Mouse (Mus musculus): ENCODE measurements at regions not wholly inside any gene's neighbourhood (a gene's known extent, or its start where the extent isn't known, plus 50 kb on each side); places are given as distances from the start of the nearest gene placed in this dataset.

DNA sequence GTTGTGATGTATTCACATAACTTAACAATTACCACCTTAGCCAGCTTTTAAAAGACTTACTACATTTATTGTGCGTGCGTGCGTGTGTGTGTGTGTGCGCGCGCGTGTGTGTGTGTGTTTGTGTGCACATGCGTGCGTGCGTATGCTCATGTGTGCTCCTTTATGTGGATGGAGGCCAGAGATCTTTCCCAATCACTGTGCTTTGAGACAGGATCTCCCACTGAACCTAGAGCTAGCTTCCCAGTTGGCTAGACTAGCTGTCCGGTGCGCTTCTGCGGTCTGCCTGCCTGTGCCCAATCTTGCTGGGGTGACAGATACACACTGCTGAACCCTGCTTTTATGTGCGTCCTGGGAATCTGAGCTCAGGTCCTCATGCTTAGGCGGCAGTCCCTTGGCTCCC is 50.1 kb upstream of the Arhgap29 start:
- DNase-seq (ENCODE audit: low read depth, low spot score): no peak

DNA sequence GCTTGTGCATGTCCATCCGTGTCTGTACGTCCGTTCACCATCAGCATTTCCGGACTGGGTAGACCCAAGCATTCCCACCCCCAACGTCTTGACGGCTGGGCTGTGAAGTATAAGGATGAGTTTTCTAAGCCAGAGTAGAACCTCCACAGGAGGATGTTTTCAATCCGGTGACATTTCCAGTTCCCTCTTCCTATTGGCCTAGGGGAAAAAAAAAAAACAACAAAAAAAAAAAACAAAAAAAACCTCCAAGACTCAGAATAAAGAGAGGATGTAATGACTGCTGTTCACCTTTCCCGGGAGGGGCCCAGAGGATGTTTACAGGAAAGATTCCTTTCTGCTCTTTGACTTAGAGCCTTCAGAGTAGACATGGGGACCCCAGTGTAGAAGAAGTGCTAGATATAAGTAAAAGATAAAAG is 51.9 kb upstream of the Arhgap29 start:
- DNase-seq (ENCODE audit: low read depth, low spot score): no peak

DNA sequence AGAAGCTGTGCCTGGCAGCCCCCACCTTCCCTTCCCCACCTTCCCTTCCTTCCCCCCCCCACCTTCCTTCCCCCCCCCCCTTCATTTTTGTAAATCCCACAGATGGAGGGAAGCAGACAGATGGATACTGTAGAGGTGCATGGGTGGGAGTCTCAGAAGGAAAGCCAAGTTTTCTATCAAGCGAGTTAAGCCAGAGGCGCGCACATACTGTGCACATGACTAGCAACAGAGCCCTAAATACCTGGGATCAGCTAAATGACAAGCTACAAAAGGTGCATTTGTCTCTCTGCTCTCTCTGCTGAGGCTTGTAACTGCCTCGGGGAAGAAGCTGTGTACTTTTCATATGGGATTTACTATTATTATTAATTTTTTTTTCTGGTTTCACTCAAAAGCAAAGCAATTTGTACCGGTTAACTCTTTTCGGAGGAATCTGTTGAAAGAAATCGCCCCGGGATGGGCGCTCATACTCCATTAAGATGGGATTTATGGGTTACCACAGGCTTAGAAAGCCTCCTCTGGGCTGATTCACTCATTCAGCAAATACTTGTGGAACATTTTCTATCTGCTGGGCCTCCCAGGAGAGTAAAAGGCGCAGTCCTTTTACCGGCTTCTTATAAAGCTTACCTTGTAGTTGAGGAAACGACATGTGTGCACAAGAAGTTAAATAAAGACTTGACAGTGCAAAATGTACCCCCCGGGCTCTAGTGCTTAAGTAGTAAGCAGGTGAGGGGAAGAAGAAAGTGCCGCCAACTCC is 54.3 kb upstream of the Arhgap29 start:
- DNase-seq (ENCODE audit: low read depth, low spot score): no peak

DNA sequence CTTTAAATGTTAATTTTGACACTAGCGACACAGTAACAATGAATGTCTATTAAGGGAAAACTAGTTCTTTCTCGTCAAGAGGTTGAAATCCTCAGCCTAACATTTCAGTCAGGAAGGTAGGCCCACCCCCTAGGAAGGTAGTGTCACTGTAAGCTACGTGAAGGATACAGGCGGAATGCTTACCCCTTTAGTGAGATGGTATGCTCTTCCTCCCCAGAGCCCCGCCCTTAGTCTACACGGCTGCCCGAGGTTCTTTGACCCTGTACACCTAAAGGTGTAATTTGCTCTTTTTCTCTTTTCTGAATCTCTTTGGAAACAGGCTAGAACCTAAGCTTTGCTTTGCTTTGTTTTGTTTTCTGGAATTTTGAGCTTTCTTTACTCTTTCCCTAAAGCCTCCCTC is 58.7 kb upstream of the Arhgap29 start:
- no peak for DNase-seq (ENCODE audit: low read depth, low spot score)

DNA sequence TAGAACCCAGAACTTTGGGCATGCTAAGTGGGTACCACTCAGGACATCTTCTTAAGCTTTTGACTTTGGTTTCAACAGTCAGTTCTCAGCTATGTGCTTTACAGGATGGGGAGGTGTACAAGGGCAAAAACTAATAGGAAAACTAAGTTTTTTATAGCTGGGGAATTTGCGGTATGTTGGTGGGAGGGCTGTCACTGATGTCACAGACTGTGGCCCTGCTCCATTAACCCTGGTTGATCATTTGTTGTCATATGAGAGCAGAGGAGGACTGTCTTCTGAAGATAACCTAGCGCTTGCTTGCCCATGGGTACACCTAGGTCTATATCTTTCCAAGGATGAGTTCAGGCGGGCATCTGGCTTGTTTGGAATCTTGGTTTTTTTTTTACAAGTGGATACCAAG is 59.7 kb upstream of the Arhgap29 start:
- no peak for DNase-seq (ENCODE audit: low read depth, low spot score)

DNA sequence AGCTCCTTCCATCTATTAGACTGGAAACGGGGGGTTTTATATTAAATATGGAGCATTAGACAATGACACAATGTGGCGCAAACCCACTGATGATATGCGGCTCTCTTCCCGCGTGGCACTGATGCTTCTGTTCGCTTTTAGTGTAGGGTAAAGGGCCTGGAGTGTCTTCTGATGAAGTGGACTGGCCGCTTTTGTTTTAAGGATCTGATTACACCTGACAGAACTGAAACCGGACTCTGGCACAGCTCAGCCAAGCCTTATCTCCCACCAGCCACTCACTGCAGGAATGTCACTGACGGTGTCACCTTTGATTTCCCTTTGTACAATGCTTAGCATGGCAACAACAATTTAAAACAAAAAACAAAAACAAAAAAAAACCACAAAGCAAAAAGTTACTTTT is 61.0 kb upstream of the Arhgap29 start:
- DNase-seq (ENCODE audit: low read depth, low spot score): no peak

DNA sequence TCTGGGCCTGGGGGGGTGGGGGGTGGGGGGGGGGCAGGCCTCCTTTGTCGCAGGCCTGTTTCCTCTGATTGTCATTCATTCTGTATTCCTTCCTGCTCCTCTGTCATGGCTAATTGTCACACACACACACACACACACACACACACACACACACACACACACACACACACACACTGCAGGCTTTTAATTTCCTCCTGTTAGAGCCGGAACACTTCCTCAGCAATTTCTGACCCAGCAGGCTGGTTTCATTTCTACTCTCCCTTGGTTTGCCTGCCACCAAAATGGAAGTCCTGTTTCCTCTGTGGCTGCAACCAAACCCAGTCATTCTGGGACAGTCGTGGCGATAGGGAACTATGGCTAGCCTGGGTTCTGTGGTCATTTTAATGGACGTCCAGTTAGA is 61.8 kb upstream of the Arhgap29 start:
- no peak for DNase-seq (ENCODE audit: low read depth, low spot score)

DNA sequence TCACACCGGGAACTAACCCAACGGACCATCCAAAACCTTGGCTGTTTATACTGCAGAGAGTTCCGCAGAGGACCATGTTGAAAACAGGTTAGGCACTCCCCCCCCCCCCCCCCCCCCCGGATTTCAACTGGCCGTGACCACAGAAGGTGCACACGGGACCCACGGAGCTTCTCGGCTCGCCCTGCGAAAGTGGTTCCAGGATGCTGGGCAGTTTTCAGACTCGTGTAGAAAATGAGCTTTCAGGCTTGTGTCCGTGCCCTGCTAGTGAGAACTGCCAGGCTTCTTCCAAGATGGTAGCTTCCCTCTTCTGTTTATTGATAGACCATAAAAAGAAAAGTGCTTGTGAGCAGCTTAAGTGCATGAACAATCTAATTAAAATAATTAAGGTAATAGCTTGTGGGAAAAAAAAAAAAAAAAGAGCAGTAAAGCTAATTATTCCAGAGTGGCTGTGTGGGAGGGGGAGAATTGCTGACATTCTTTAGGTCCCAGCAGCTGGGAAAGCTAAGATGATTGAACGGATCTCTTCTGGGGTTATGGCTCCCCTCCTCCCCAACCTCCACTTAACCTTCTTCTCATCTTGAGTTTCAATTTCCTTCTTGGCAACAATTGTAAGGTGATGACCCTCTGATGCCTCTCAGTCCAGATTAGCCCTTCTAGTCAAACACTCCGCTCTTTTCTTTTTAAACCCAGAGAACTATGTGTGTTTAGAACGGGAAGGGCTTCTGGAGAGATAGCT is 65.3 kb upstream of the Arhgap29 start:
- DNase-seq (ENCODE audit: low read depth, low spot score): no peak

DNA sequence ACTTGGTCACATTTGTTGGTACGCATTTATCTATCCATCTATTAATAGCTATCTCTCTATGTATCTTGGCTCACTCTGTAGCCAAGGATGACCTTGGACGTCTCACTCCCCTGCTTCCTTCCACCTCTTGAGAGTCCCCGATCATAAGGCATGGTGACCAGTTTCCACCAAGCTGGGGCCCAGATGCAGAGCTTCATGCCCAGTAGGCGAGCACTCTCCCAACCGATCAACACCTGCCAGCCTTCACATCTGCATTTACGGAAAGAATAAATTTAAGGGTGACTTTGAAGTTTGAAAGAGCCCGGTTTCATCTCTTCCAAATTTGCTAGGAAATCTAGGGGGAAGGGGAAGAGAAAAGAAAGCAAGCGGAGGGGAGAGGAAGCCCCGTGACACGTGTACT is 66.0 kb upstream of the Arhgap29 start:
- DNase-seq (ENCODE audit: low read depth, low spot score): no peak

DNA sequence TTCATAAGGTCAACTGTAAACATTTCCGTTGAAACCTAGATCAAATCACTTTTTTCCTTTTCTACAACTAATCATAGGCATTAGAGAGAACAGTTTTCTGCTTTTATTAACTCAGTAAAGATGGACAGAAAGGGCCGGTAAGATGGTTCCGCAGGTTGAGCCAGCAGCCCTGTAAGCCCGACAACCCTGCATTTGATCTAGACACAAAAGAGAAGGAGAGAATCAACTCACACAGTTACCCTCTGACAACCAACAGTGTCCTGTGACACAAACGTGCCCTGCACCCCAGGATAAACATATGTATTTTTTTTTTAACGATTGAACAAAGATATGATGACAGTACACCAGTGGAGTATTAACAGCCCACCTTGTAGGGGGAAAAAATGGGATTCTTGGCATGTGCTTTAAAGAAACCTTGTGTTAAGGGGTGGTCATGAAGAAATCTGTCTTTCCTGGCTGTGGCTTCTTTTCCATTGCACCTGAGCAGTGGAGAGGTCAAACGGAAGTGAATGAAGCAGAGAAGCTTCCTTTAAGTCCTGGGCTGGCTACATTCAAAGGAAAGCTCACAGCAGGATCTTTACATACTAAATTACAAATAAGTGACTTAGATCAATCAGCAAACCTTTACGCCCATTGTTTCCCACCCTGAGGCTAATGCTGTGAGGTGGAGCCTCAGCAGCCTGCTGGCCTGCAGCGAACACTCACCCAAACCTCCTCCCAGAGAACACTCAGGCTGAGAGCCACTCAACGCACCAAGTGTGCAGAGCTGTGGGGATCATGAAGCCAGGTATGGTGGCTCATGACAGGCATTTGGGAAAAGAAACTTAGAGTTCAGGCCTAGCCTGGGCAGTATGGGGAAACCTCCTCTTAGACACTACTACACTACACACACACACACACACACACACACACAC is 66.8 kb upstream of the Arhgap29 start:
- no peak for DNase-seq (ENCODE audit: low read depth, low spot score)

DNA sequence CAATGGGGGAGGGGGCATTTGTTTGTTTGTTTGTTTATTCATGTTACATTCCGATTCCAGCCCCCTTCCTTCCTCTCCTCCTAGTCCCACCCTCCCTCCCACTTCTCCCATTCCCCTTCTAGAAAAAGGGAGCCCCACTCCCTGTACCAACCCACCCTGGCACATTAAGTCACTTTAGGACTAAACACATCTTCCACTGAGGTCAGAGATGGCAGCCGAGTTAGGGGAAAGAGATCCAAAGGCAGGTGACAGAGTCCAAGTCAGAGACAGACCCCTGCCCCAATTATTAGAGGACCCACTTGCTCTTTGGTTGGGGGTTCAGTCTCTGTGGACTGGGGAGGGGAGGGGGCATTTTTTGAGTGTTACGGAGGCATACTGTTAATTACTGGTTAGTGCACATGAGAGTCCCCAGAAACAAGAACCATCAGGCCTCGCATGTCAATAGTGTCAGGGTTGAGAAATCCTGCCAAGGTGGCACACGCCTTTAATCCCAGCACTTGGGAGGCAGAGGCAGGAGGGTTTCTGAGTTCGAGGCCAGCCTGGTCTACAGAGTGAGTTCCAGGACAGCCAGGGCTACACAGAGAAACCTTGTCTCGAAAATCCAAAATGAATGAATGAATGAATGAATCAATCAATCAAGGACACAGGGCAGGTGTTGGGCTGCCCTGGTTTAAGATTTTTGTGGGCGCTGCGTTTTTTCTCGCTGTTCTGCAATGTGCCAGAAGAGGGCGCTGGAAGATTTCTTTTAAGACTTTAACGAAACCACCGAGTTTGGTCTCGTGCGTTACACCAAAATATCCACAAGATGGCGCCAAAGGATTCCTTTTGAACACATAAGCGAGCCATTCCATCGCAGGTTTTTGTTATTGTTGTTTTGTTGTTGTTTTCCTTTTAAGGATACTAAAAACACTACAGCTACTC is 67.8 kb upstream of the Arhgap29 start:
- DNase-seq (ENCODE audit: low read depth, low spot score): peak; percentile 92

DNA sequence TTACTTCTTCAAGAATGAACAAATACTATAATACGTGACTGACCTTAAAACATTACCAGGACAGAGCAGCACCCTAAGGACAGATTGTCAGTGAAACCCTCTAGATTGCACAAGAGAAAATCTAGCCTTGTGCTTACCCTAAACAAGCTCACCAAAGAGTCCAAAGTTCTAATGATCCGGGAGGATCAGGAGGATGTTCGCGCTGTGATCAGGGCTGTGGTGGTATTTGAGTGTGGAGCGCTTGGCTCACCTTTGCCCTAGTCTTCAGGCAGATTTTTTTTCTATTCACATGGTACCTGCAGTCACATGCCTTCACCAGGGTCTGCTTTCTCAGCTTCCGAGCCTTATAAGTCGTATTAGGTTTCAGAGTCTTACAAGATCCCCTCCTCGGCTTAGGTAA is 65.3 kb upstream of the Abcd3 start:
- DNase-seq (ENCODE audit: low read depth, low spot score): no peak

DNA sequence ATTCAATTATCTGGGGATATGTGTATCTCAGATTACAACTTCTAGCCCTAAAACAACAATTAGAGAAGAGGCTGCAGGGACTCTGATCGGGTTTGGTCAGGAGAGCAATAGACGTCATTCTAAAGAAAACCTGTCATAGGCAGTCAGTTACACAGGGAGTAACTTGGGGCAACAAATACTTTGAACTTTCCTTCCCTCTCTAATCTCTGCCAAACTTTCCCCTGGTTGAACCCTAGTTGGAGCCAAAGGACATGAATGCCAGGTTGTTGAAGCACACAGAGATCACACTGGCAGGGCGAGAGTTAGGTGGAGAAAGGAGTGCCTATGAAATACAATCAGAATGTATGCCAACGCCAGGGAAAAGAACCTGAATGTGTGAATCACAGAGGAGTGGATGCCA is 60.0 kb upstream of the Abcd3 start:
- no peak for DNase-seq (ENCODE audit: low read depth, low spot score)

DNA sequence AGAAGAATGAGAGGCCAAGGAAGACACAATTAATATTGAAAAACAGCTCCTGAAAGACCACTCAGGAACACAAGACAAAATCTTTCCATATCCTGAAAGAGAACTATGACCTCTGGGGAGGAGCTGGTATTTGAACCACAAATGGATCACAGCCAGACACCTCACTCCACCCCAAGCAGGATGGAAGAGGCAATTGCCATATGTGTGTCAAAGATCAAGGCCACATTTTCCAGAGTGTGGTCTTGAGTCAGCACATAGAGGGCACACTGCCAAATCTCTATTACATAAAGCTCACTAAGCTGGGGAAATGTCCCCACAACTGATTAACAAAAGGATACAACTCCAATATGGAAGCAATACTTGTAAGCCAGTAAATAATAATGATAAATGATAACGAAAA is 59.5 kb upstream of the Abcd3 start:
- no peak for DNase-seq (ENCODE audit: low read depth, low spot score)

DNA sequence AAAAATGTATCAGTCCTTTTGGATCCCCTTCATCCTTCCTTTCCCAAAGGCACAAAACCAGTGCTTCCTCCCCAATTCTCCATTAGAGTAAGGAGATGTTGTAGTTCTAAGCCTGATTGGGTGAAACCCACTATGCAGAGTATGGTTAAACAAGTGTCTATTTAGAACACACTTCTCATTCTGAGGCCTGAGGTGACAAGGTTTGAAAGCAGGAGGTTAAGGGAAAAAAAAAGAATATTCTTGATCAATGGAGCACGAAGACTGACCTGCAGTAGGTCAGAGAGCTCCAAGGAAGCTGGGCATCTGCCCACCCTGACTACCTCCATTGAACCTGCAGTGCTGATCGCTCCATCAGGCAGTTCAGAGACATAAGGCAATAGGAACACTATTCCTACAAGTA is 58.5 kb upstream of the Abcd3 start:
- no peak for DNase-seq (ENCODE audit: low read depth, low spot score)

DNA sequence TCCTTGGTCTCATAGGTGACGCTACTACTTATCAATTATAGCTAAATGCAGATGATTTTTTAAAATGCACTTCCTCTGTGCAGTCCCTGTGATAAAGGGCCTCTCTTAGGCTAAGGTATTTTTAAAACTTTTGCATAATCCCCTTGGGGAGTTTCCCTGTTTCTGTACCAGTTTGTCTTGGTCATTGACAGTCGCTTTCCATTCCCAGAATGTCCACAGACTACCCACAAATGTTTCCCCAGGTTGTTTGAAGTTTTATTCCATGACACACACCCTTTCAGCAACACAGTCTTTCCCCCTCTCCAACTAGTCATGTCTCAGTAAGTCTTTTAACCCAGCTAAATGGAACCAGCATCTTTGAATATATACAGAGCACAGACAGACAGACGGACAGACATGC is 57.6 kb upstream of the Abcd3 start:
- DNase-seq (ENCODE audit: low read depth, low spot score): no peak

DNA sequence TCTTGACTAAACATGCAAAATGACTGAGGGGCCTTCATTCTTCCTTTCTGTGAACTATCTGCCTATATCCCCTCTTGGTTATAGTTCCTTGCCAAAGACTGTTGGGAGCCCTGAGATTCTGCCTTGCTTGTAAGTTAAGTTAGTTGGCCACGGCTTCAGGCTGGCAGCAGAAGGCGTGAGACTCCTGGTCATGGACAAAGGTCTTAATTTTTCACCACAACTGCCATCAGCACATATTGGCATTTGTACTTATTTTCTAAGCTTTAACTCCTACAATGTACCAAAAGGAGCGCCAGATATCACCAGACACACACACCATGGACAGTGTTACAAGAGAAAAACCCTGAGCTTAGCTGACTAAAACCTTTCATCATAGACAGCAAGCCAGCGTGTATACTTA is 56.7 kb upstream of the Abcd3 start:
- DNase-seq (ENCODE audit: low read depth, low spot score): no peak

DNA sequence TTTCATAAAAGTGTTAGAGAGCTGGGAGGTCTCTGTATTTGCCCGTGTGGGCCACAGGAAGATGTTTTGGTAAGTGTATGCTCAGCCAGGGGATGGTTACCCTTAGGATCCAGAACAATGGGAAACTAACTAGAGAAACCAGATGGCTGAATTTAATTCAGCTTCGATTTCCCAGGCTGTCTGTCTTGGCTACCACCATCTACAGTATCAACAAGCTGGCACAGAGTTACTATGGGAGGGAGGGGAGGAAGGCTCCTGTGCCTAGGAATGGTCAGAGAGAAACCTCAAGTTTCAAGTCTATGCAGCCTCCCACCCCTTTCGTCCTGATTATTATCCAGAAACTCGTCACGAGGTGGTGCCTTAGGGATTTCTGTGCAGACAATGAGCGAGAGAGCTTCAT is 55.6 kb upstream of the Abcd3 start:
- DNase-seq (ENCODE audit: low read depth, low spot score): no peak

DNA sequence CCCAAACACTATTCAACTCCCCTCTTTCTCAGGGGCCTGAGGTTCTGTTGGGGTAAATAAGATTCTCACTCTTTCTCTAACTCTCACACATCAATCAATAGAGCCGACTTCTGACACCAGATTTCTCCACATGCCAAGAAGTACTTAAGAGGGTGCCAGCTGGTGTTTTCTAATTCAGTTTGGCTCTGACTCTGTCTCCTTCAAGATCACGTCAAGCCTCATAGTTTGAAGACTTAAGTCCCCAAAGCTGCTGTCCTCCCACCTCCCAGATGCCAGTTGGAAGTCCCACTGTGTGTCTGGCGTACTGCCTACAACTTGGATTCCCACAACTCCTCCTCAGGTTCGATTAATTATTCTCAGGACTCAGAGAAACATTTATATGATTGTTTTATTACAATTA is 54.6 kb upstream of the Abcd3 start:
- DNase-seq (ENCODE audit: low read depth, low spot score): no peak

DNA sequence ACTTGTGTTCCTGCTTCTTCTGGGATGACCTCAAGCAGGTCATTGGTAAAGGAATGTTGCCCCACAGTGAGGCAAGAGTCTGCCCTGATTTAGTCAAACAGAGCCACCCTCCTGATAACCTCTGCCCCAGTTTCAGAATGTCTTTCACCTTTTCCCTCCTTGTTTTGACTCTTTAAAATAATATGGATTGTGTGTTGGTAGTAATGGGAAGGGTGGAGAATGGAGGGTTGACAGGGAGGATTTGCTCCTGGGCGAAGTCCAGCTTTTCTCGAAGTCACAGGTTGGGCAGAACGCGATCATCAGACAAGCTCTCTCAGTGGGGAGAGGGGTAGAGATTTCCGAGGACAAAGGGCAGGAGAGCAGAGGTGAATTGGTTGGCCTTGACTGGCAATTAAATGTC is 52.2 kb upstream of the Abcd3 start:
- DNase-seq (ENCODE audit: low read depth, low spot score): no peak

DNA sequence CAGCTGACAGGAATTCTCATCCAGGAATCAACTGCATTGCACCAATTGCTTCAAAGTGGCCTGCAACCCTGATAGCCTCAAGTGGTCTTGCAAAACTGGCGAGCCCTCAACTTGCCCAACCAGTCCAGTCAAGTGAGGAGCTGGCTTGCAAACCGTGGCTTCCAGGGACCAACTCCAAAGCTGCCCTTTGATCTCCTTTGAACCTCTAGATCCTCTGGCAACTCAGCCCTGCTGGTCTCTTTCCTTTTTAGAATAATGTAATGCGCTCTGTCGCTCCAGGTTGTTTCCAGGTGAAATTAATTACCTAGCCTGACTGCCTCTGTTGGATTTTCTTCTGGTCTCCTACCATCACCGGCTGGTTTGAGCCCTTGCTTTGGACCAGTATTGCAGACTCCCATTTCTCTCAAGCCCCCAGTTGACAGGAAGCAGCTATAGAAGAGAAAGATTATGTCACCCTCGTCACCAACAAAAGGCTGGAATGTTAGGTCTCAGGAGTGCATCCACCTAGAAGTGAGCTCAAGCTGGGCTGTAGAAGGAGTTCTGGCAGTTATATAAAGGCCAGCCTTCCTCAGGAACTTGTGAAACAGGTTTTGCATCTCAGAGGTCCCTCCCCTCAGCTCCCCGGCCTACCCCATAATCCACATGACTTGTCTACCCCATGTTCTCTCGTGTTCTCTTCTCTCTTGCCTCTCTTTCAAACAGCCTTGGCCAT is 49.8 kb upstream of the Abcd3 start:
- DNase-seq (ENCODE audit: low read depth, low spot score): no peak
